Mouse (Mus musculus): Measurements from ENCODE around the gene Gm9048. TPM values are rescaled to one million over a fixed set of nuclear protein-coding genes. Genes with fewer than 3 reads are reported as not detected.

Gm9048 gene
- polyA plus RNA-seq, 1 experiment, result not detected

Other genes with a start within 250 kb of the Gm9048 start
- gene Mdm1, start 206.9 kb downstream of the Gm9048 start, polyA plus RNA-seq (2012; rRNA removed), result 45.0 and 52.4 TPM in 2 replicates
- gene Il22, start 143.7 kb downstream of the Gm9048 start, polyA plus RNA-seq (2012; rRNA removed), result not detected in 2 replicates
- gene Gm32717, start 107.9 kb downstream of the Gm9048 start, polyA plus RNA-seq (2012; rRNA removed), result not detected in 2 replicates
- gene Gm32802, start 90.0 kb downstream of the Gm9048 start, polyA plus RNA-seq (2012; rRNA removed), result not detected in 2 replicates
- gene Iltifb, start 53.6 kb downstream of the Gm9048 start, polyA plus RNA-seq (2012; rRNA removed), result not detected in 2 replicates
- not detected in 2 replicates for gene Gm9040, start 21.7 kb downstream of the Gm9048 start, polyA plus RNA-seq (2012; rRNA removed)
- gene Gm9044, start 16.3 kb downstream of the Gm9048 start, polyA plus RNA-seq (2012; rRNA removed), result not detected in 2 replicates
- not detected in 2 replicates for gene Gm9045, start 10.8 kb downstream of the Gm9048 start, polyA plus RNA-seq (2012; rRNA removed)
- gene Gm9046, start 5.4 kb downstream of the Gm9048 start, polyA plus RNA-seq (2012; rRNA removed), result not detected in 2 replicates
- gene Gm9049, start 5.4 kb upstream of the Gm9048 start, polyA plus RNA-seq (2012; rRNA removed), result not detected in 2 replicates
- gene Ifng, start 92.4 kb upstream of the Gm9048 start, polyA plus RNA-seq (2012; rRNA removed), result not detected in 2 replicates